Mouse (Mus musculus) lung, postnatal 4 days (tissue): Measurements from ENCODE around the gene Plxnb3.
"Not testable (repeated sequence)": the region's sequence is repeated elsewhere in the genome, so short reads cannot be mapped to it uniquely, and the experiment has no call there.

ENCODE experiments used
- DNase-seq, 2 experiments: peaks; one replicate each; pipeline ENCODE4 v3.0.0; 2021

Gene Plxnb3

GRCm38 (mm10) chrX:73756334-73757140, at the start of gene Plxnb3:
Gene Plxnb3, plus strand, starts transcription at chrX:73757090.
- no peak for DNase-seq

GRCm38 (mm10) chrX:73715476-73716108, 41.3 kb upstream of the Plxnb3 start:
- DNase-seq = peak; percentile 54 to 68

- DNase-seq = peak; percentile 95 to 98
Observed at GRCm38 (mm10) chrX:73716109-73716661, 40.7 kb upstream of the Plxnb3 start, which contains the start of the genes Bcap31 and Abcd1. Gene Bcap31, minus strand, starts transcription at chrX:73716175. Gene Abcd1, plus strand, starts transcription at chrX:73716597.

- peak in 1 of 2 experiments; percentile 23 for DNase-seq
Observed at GRCm38 (mm10) chrX:73716709-73717545, 40.0 kb upstream of the Plxnb3 start.

GRCm38 (mm10) chrX:73717667-73718066, 39.2 kb upstream of the Plxnb3 start:
- DNase-seq = peak; percentile 29 to 30

GRCm38 (mm10) chrX:73718271-73718670, 38.6 kb upstream of the Plxnb3 start:
- DNase-seq = peak; percentile 6 to 24

- peak; percentile 59 to 74 for DNase-seq
Observed at GRCm38 (mm10) chrX:73718686-73719362, 38.1 kb upstream of the Plxnb3 start.

- DNase-seq = no peak
Observed at GRCm38 (mm10) chrX:73730908-73731307, 26.0 kb upstream of the Plxnb3 start.

- peak in 1 of 2 experiments; percentile 12 for DNase-seq
Observed at GRCm38 (mm10) chrX:73738155-73738554, 18.7 kb upstream of the Plxnb3 start.

- DNase-seq = no peak
Observed at GRCm38 (mm10) chrX:73739151-73739550, 17.7 kb upstream of the Plxnb3 start.

- not testable (repeated sequence) for DNase-seq
Observed at GRCm38 (mm10) chrX:73739841-73740240, 17.0 kb upstream of the Plxnb3 start.

GRCm38 (mm10) chrX:73744774-73745481, 12.0 kb upstream of the Plxnb3 start:
- DNase-seq = no peak

GRCm38 (mm10) chrX:73748977-73749376, 7.9 kb upstream of the Plxnb3 start:
- DNase-seq = no peak

- peak in 1 of 2 experiments; percentile 32 for DNase-seq
Observed at GRCm38 (mm10) chrX:73758611-73759290, 1.9 kb downstream of the Plxnb3 start.

- DNase-seq = peak; percentile 71 to 81
Observed at GRCm38 (mm10) chrX:73765311-73765710, 8.4 kb downstream of the Plxnb3 start.

- DNase-seq = peak in 1 of 2 experiments; percentile 47
Observed at GRCm38 (mm10) chrX:73767267-73767666, 10.4 kb downstream of the Plxnb3 start.

GRCm38 (mm10) chrX:73774168-73774760, 17.4 kb downstream of the Plxnb3 start, which contains the start of gene Srpk3:
Gene Srpk3, plus strand, starts transcription at chrX:73774405.
- DNase-seq = peak in 1 of 2 experiments; percentile 42

GRCm38 (mm10) chrX:73774802-73775483, 18.1 kb downstream of the Plxnb3 start:
- peak; percentile 31 to 74 for DNase-seq

GRCm38 (mm10) chrX:73782227-73782626, 25.3 kb downstream of the Plxnb3 start:
- no peak for DNase-seq

- no peak for DNase-seq
Observed at GRCm38 (mm10) chrX:73785666-73786065, 28.8 kb downstream of the Plxnb3 start.
